Mouse (Mus musculus) gastrocnemius, postnatal 4 days (tissue): Measurements from ENCODE around the gene Ganab. TPM values are rescaled to one million over a fixed set of nuclear protein-coding genes. Genes with fewer than 3 reads are reported as not detected.

Source experiments
- DNase-seq, 2 experiments: peaks; one replicate each; pipeline ENCODE4 v3.0.0; 2021 to 2022; ENCODE audit warnings: low spot score in 2 of 2, mixed read lengths in 2 of 2
- total RNA-seq, 2 experiments: library from RNA; stranded (reverse); gene quantifications; 2 replicates each; pipeline ENCODE4 v1.2.3; 2021

Ganab gene
- total RNA-seq, 2 experiments from 2014 or later: 74.2 to 77.0 TPM

DNA sequence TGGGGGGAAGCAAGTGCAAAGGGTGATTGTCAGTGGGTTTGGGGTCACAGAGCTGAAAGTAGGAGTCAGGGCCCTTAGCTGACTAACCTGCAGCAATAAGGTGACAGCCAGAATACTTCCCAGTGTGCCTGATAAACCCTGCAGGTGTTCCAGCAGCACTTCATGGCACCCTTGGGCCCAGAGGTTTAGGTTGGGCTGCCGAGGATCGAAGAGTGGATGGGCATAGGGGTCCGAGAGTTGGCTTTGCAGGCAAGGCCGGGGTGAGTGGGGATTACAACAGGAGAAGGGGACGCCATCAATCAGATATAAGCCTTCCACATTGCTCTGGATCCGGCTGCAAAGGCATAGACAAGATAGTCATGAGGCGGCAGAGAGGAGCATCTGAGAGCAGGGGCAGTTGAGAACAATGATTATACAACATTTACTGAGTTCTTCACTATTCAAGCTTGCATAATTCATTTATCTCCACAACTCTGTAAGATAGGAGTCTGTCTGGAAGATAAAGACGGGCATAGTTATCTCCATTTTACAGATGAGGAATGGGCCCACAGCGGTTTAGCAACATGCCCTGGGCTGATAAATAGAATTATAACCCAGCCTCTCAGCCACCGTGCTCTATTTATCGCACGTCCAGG lies 30.1 kb downstream of the Ganab start:
- DNase-seq: no peak

DNA sequence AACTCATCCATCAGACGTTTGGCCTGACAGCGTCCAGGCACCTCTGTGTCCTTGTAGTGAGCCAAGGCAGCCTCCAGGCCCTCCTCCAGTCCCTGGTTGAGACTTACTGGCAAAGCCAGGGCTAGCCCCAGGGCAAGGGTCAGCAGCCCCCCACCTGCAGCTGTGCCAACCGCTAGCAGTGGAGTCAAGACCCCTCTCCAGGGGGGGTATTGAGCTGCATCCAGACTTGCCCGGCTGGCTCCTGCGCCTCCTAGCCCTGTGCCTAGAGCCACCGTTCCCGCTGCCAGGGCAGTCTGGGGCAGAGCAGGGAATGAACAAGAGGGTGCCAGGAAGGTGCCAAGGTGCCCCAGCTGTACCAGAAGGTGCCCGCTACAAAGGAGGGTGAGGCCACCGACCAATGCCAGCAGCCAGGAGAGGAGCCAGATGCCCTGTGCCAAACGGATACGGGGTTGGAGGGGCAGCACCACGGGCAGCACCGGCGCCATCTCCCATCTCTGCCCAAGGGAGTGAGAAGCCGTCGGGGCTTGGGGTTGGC lies 30.9 kb downstream of the Ganab start:
- no peak for DNase-seq

DNA sequence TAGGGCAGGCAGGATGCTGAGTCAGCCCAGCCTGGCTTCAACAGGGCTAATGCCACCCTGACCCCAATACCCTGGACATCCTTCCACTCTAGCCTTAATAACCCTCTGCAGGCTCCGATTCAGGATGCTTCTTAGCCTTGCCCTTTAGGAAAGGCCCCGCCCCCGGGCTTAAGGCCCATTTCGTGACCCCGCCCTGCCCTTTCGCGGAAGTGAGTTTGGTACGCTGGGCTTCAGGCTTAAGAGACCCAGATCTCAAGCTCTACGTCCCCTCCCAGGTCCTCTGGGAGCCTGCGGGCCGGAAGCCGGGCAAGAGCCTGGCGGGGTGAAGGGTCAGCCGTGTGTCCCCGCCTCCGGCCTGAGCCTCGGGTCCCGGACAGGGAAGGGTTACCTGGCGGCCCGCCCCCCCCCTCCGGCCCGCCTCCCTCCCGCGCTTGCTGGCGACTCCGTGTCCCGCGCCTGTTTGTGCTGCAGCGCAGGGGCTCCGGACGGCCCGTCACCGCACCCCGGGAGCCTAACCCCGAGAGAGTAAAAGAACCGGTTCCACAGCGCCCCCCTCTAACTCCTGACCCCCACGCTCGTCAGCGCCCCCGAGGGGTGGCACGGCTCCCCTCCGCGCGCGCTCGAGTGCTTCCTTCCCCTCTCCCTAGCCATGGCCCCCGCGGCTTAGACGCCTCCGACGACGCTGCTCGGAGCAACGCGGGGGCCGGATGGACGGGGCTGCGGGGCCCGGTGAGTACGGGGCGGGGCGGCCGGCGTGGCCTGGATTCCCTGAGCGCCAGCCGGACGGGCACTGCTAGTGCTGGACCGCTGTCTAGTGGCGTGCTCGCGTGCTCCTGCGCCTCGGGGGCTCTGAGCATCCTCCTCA lies 31.6 kb downstream of the Ganab start, which contains the start of the genes Rom1 and Eml3:
Gene Rom1 (minus strand): TSS at position 133 of the 865 bp plus-strand sequence.
Gene Eml3 (plus strand): TSS at position 329 of the 865 bp plus-strand sequence.
- DNase-seq: peak; percentile 80 to 90

DNA sequence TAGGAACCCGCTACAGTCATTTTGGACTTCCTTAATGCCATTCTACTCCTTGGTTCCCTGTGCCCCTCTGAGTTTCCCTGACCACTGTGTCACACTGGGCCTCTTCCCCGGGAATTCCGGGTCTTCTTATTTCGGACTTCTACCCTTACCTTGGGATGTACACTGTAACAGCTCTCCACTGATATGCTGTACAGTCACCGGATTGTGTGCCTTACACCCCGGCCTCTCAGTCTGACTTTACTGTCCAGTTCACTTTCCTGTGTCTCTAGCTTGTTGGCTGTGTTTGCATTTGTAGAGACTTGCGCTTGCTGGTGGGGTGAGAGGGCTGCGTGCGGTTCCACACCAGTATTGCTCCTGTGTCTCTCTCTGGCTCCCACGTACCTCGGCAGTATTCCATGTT lies 32.2 kb downstream of the Ganab start:
- no peak for DNase-seq

DNA sequence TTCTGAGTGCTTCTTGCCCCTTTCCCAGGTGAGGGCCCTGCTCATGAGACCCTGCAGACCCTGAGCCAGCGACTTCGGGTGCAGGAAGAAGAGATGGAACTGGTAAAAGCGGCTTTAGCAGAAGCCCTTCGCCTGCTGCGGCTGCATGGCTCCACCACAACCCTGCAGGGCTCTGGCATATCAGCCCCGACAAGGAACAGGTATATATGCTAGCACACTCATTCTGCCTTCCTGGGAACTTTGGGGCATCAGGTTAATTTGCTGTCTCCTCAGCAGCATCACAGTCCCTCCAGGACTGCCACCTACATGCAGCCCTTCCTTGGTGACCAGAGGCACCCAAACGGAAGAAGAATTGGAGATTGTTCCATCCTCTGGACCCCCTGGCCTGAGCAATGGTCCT lies 32.9 kb downstream of the Ganab start:
- no peak for DNase-seq

DNA sequence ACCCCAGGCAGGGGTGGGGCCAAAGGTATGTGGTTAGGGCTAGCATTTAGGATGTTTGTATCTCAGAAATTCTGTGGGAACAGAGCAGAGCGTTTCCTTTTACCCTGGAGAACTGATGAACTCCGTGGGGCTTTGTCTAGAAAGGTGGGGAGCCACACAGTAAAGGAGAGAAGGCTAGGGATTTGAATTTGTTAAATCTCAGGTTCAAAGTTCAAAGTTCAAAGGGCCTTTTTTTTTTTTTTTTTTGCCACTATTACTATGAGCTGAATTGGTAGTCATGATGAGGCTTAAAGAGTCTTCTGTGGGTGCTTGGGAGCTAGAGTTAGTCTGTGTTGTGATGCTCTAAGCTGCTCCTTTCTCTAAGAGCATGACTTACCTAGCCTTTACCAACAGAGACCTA lies 38.9 kb downstream of the Ganab start:
- DNase-seq: no peak

DNA sequence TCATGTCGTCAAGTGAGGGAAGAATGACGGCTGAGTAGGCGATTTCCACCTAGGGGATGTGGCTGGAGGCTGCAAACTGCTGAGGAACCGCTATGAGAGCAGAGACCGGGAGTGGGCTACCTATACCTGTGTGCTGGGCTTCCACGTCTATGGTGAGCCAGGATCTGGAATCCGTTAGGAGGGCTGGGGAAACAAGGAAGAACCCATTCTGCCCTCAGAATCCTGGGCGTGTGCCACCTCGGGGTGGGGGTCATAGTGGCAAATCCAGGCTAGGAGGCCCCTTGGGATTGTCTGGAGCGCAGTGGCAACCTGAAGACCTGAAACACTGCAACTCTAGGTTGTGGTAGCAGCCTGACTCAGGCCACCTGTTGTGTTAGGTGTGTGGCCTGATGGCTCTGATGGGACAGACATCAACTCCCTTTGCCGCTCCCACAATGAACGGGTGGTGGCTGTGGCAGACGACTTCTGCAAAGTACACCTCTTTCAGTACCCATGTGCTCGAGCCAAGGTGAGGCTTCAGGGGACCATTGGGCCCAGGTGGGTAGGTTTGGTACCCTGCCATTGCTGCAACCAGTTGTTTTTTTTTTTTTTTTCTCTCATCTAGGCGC lies 42.8 kb downstream of the Ganab start:
- DNase-seq: no peak

DNA sequence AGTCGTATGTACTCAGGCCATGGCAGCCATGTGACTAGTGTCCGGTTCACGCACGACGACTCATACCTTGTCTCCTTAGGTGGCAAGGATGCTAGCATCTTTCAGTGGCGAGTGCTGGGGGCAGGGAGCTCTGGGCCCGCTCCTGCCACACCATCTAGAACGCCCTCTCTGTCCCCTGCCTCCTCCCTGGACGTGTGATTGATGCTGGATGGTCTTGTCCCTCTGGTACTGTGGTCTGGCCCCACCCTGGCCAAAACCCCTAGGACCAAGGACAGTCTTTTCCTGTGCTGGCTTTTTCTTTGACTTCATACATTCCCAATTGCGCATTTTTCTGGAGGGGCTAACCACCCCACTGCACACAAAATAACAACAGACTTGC lies 43.3 kb downstream of the Ganab start:
- DNase-seq: no peak

DNA sequence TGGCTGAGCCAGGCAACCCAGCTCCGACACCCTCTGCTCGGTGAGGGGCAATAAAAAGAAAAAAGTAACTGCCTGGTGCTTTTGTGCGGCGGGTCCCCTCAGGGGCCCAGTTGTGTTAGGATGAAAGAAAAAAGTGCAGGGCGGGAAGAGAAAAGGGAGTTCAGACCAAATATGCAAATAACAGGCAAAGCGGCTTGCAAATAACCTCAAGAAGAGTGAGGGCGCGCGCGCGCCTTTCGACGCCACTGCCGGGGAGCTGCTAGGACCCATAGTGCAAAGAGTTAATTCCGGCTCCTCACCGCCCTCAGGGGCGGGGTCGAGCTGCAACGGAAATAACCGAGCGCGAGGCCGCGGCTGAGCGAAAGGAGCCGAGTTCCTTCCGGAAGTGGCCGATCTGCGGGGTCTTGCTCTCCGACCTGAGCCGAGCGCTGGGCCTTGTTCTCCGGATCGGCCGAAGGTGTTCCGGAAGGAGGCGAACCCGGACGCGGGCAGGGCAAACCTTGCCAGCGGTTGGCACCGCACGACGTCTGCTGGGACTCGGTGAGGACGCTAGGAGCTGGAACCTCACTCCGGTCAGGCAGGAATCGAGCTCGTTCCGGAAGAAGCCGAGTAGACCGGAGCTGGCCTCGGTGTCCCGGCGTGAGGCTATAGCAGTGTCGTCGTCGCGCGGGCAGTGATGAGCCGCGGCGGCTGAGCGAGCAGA lies 43.8 kb downstream of the Ganab start, which contains the start of gene Mta2:
Gene Mta2 (plus strand): TSS at position 361 of the 703 bp plus-strand sequence.
- peak; percentile 95 to 99 for DNase-seq

DNA sequence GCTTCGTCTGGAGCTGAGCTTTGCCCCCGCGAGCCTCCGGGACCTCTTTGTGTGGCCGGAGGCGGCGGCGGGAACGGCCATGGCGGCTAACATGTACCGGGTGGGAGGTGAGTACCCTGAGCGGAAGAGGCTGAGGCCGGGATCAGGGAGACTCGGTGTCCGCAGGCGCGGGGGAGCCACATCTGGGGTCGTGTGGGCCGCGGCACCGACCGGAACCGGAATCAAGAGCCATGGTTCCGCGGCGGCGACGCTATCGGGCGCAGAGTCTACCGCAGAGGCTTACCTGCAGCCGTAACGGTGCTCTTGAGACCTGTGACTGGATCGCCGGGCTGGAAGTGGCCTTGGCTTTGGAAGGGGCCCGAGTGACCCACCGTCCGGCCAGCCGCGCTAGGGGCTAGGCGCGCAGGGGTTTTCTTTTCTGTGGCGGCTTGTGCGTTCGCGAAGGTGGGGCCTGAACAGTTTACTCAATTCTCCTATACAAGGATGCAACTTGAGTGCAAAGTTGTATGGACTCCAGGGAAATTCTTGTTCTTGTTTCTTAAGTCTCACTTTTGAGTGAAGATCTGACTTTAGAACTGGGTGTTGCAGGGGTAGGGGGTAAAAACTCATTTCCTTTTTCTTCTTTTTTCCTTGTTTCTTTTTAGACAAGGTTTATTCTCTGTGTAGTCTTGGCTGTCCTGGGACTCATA lies 44.5 kb downstream of the Ganab start:
- DNase-seq: no peak

DNA sequence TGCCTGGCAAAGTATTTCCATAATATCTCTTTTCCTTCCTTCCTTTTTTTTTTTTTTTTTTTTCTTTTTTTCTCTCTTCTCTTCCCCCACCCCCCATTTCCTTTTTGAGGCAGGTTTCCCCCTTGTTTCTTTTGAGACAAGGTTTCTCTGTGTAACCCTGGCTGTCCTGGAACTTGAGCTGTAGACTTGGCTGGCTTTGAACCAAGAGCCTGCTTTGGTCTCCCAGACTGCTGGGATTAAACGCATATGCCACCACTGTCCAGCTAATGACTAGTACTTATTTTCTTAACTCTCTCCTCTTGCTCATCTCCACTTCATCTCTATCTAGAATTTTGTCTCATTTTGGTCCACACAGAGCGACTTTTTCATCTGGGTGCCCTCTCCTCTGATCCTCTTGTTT lies 45.2 kb downstream of the Ganab start:
- no peak for DNase-seq

DNA sequence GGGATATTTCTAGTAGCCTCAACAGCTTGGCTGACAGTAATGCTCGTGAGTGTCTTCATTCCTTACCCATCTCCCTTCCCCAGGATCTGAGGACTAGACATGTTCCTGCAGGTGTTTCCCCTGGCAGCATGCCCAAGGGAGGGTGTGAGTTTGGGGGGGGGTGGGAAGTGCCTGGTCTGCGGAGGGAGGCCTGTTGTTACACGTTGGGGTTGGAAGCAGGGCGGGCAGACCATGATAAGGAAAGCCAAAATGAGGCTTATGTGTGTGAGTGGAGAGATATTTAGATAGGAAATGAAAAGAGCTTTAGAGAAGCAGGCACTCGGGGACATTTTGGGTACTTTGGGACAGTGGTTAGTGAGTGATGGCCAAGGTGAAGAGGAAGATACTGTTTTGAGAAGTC lies 46.2 kb downstream of the Ganab start:
- DNase-seq: no peak

DNA sequence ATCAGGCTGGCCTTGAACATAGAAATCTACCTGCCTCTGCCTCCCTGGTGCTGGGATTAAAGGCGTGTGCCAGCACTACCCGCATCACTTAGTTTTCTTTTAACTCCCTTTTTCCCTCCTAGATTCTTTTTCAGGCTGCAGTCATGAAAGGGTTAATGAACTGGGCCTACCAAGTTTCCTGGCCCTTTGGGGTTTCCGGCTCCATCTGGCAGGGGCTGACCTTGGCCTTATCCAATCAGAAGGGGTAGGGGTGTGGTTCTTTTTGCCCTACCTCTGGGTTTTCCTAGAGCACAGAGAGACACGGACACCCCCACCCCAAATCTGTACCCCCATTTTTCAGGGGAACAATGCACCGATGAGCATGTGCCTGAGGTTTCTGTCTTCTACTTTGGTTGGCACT lies 46.9 kb downstream of the Ganab start:
- DNase-seq: peak in 1 of 2 experiments; percentile 85

DNA sequence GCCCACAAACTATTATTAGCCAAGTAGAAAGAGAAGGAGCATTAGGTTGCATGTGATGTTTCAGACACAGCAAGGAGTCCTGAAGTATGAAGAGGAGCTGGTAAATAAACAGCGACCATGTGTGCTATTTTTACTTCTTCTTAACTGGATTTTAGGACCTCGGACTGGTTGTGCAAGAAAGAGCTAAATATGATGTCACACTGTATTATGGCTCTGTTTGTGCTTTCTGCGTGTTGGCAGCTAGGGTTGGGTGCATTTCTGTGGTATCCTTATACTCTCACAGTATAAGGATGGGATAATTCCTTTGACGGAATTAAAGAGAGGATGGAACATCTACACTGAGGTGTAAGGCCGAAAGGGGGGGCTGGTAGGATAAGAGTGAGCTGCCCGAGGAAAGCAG lies 47.4 kb downstream of the Ganab start:
- no peak for DNase-seq

DNA sequence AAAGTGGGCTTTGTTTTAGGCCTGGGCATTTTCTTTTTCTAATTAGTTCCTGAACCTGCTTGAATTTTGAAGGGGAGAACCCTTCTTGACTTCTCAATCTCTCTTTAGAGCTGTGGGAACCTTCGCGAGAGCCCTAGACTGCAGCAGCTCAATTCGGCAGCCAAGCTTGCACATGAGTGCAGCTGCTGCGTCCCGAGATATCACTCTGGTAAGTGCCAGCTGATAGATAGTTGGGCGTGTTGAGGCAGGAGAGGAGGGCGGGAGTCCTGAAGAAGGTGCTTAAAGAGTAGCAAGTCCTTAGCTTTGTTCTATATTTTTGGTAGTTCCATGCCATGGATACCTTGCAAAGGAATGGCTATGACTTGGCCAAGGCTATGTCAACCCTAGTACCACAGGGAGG lies 49.1 kb downstream of the Ganab start:
- DNase-seq: no peak

DNA sequence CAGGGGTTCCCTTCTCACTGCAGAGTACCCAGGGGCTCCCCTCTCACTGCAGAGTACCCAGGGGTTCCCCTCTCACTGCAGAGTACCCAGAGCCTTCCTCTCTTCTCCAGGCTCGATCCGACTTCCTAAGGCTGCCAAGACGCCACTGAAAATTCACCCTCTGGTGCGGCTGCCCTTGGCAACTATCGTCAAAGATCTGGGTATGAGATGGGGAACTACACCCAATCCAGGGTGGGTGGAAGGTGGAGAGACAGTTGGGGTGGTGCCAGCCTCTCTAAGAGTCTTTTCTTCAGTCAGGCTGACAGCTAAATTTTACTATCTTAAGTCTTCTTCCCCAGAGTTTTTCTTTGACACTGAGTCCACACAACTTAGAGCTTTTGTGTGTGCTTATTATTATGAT lies 52.3 kb downstream of the Ganab start:
- no peak for DNase-seq

DNA sequence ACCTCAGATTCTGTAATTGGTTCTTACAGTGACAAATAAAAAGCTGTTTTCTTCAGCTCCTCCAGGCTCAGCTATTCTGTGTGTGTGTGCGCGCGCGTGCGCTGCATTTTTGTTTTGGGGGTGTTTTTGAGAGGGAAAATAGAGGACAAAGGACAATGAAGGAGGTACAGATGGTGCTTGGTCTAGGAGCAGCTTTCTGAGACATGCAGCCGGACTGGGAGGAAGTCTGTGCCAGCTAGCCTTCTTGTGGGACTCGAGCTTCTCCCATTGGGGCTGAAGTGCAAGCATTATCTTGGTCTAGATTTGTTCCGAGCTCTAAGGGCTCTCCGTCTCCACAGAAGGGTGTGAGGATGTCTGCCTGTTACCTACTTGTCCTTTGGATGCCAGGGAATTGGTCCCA lies 54.4 kb downstream of the Ganab start:
- DNase-seq: no peak

DNA sequence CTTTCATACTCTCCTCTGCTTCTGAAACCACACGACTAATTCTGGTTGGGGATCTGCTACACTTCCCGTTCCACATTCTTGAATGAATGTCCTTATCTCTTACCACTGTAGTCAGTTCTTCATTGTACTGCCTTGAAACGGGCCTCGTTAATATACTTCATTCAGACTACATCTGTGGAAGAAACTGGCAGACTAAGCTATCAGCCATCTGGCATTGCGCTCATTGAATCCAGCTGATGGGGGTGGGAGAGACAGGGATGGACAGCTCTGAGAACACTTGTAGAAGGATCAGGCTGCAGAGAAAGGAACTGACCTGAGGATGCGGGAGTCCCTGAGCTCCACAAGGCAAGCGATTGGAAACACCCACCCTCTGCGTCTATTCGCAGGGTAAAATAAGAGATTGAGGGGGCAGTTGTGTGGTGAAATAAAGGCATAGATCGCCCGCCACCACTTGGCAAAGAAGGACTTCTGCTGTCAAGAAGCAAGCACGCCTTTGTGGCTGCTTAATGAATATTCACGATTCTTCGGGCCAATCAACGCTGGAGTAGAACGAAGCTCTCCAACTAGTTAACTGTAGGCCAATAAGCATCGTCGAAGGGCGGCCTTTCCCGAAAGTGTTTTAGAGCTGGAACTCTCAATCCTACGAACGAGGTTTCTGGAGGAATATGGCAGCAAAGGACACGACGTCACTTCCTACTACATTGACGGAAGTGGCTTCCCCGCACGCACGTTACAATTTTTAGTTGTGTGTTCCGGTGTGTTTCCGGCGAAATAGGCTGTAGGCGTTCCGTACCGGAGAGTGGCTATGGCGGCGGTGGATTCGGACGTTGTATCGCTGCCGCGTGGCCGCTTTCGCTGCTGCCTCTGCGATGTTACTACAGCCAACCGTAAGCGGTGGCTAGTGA lies 55.5 kb downstream of the Ganab start, which contains the start of gene Tut1:
Gene Tut1 (plus strand): TSS at position 713 of the 905 bp plus-strand sequence.
- DNase-seq: peak; percentile 68 to 84

DNA sequence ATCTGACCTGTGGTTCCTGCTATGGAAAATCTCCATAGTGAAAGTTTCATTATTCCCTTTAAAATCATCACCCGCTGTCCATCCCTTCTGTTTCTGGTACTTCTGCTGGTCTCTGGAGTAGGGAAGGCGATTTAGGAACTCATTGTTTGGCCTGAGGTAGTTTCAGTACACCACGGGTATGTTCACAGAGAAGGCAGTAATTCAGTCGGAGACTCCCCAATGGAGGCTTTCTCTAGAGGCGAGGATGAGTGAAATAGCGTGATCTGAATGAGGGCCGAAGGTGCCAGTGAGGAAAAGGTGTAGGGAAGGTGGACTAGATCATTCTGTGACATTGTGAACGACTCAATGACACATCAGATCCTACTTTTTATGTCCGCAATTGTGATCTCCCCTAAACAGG lies 56.3 kb downstream of the Ganab start:
- no peak for DNase-seq
